Mouse (Mus musculus) heart, embryonic 16.5 days (tissue): ENCODE results near the gene Tap1. TPM values are rescaled to one million over a fixed set of nuclear protein-coding genes. Genes with fewer than 3 reads are reported as not detected.

Experiments
- ATAC-seq: fragments of 200-750 bp; cut with Nextera tagmentation; replicated peaks from 2 replicates; pipeline ENCODE4 v1.8.0; 2017; ENCODE audit warnings: moderate number of reproducible peaks; ENCODE audit not compliant: insufficient read depth, low FRiP score; ENCODE audit errors: extremely low read depth
- H3K27ac ChIP-seq: fragments of 300-500 bp; sonication (generic); 2 replicates; pipeline ENCODE4 v1.5.1; 2014; ENCODE audit warnings: mild to moderate bottlenecking, low read length, control low read depth, moderate library complexity
- H3K27me3 ChIP-seq: fragments of 300-500 bp; sonication (generic); 2 replicates; pipeline ENCODE4 v1.6.1; 2014; ENCODE audit warnings: low read length, mixed read lengths; ENCODE audit not compliant: control insufficient read depth, insufficient read depth
- H3K36me3 ChIP-seq: fragments of 300-500 bp; sonication (generic); 2 replicates; pipeline ENCODE4 v1.6.1; 2014; ENCODE audit not compliant: control insufficient read depth, insufficient read depth
- H3K4me1 ChIP-seq: fragments of 300-500 bp; sonication (generic); 2 replicates; pipeline ENCODE4 v1.6.1; 2014; ENCODE audit warnings: low read length, mixed read lengths; ENCODE audit not compliant: control insufficient read depth, insufficient read depth
- H3K4me2 ChIP-seq: fragments of 300-500 bp; sonication (generic); 2 replicates; pipeline ENCODE4 v1.6.1; 2014; ENCODE audit warnings: low read depth, mild to moderate bottlenecking, control low read depth, low read length
- H3K4me3 ChIP-seq: fragments of 300-500 bp; sonication (generic); 2 replicates; pipeline ENCODE4 v1.5.1; 2014; ENCODE audit warnings: mild to moderate bottlenecking, control low read depth, low read length
- H3K9ac ChIP-seq: fragments of 300-500 bp; sonication (generic); 2 replicates; pipeline ENCODE4 v1.6.1; 2014; ENCODE audit warnings: low read length, control low read depth
- H3K9me3 ChIP-seq: fragments of 300-500 bp; sonication (generic); replicated peaks from 2 replicates; pipeline ENCODE4 v1.6.1; 2016; ENCODE audit warnings: low read length; ENCODE audit not compliant: control insufficient read depth
- WGBS: fragments of 180-500 bp; shearing (Covaris S2); extraction: QIAGEN DNeasy Blood & Tissue Kit; methylation state at CpG from one replicate; pipeline ENCODE4 v1.1.7; 2014; 5-methylcytosine and 5-hydroxymethylcytosine counted together
- polyA plus RNA-seq: library from polyadenylated mRNA; unstranded; fragments of >200 nt; fragmentation: Nextera tagmentation; extraction: Ambion mirVana; gene quantifications from 2 replicates; pipeline ENCODE4 v1.2.1, GENCODE M21; 2015

Gene Tap1
- polyA plus RNA-seq, 1 experiment from 2014 or later, result 11.1 TPM

DNA sequence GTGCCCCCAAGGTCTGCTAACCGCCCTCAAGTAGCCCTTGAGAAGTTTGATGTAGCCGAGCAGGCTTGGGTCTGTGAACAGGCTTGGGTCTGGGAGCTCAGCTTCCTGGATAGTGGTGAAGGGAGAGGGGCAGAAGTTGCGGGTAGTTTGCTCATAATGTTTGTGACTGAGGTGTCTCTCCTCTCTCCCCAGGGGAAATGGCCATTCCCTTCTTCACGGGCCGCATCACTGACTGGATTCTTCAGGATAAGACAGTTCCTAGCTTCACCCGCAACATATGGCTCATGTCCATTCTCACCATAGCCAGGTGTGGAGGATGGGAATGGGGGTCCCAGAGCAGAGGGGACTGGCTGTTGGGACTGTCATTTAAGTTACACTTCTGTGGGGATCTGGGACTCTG is 1.6 kb downstream of the Tap1 start:
- 76% methylated on average over 6 of the region's 6 CpGs for WGBS
- H3K4me2 ChIP-seq, result 0 out of 2 replicates have a peak overlapping the region, but pooled peaks have one; percentile 19
- no peak overlapping the region for H3K27ac ChIP-seq
- H3K9me3 ChIP-seq, result no peaks in the 10 kb centered on the region
- no peak for ATAC-seq
- H3K4me1 ChIP-seq, result peaks cover 7% of the 10 kb centered on the region
- H3K4me3 ChIP-seq, result no peak overlapping the region
- H3K36me3 ChIP-seq, result no peaks in the 10 kb centered on the region
- peaks cover 45% of the 10 kb centered on the region for H3K27me3 ChIP-seq
- H3K9ac ChIP-seq, result no peak overlapping the region

DNA sequence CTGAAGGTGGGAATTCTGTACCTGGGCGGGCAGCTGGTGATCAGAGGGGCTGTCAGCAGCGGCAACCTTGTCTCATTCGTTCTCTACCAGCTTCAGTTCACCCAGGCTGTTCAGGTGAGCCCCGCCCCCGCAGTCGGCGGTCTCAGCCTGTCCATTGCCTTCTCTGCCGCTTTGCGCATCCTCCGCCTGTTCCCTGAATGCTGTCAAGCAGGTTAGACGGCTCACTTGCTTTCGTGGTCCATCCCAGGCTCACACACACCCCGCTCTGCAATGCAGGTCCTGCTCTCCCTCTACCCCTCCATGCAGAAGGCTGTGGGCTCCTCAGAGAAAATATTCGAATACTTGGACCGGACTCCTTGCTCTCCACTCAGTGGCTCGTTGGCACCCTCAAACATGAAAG is 5.5 kb downstream of the Tap1 start:
- Histone ChIP-seq H3K27ac (no peak overlapping the region), H3K9ac (no peak overlapping the region), H3K4me3 (no peak overlapping the region), H3K4me1 (peaks cover 10% of the 10 kb centered on the region), H3K4me2 (no peak overlapping the region), H3K9me3 (no peaks in the 10 kb centered on the region), H3K27me3 (peaks cover 55% of the 10 kb centered on the region), H3K36me3 (no peaks in the 10 kb centered on the region)
- 28% methylated on average over 16 of the region's 16 CpGs for WGBS
- no peak for ATAC-seq

GRCm38 (mm10) chr17:34193468-34193867 is 6.1 kb downstream of the Tap1 start:
- no peak overlapping the region for H3K4me3 ChIP-seq
- no peaks in the 10 kb centered on the region for H3K36me3 ChIP-seq
- no peak overlapping the region for H3K4me2 ChIP-seq
- no peaks in the 10 kb centered on the region for H3K9me3 ChIP-seq
- no peak overlapping the region for H3K9ac ChIP-seq
- peaks cover 10% of the 10 kb centered on the region; the same call in 1 of the 2 replicates for H3K4me1 ChIP-seq
- no peak overlapping the region for H3K27ac ChIP-seq
- 49% methylated on average over 8 of the region's 8 CpGs for WGBS
- peaks cover 57% of the 10 kb centered on the region for H3K27me3 ChIP-seq
- ATAC-seq, result no peak

DNA sequence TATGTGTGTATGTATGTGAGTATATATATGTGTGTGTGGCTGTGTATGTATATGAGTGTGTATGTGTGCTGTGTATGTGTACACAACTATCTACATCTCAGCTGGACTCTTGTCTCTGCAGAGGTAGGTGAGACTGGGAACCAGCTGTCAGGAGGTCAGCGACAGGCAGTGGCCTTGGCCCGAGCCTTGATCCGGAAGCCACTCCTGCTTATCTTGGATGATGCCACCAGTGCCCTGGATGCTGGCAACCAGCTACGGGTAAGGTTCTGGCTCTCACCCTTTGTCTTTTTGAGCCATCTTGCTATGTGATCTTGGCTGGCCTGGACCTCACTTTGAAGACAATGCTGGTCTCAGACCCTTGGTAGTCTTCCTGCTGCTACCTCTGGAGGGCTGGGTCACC is 7.4 kb downstream of the Tap1 start:
- Histone ChIP-seq H3K9ac (no peak overlapping the region), H3K9me3 (no peaks in the 10 kb centered on the region), H3K4me1 (peaks cover 10% of the 10 kb centered on the region; the same call in 1 of the 2 replicates), H3K27ac (no peak overlapping the region), H3K27me3 (peaks cover 60% of the 10 kb centered on the region), H3K4me2 (no peak overlapping the region), H3K4me3 (no peak overlapping the region), H3K36me3 (no peaks in the 10 kb centered on the region)
- WGBS, result 91% methylated on average over 4 of the region's 4 CpGs
- ATAC-seq, result no peak

DNA sequence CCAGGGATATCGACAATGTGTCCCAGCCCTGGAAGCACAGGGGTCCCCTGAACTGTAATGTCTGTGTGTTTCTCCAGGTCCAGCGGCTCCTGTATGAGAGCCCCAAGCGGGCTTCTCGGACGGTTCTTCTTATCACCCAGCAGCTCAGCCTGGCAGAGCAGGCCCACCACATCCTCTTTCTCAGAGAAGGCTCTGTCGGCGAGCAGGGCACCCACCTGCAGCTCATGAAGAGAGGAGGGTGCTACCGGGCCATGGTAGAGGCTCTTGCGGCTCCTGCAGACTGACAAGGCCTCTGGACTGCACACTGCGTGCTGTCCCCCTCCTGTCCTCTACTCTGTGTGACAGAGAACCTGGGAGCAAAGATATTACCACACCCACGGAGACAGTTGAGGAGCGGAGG is 9.1 kb downstream of the Tap1 start:
- WGBS, result 28% methylated on average over 12 of the region's 12 CpGs
- no peak; the same call in 1 of the 2 replicates for ATAC-seq
- H3K4me2 ChIP-seq, result peak overlapping the region; percentile 89; the same call in 1 of the 2 replicates
- no peaks in the 10 kb centered on the region for H3K36me3 ChIP-seq
- H3K4me3 ChIP-seq, result no peak overlapping the region
- H3K9ac ChIP-seq, result no peak overlapping the region; the same call in 1 of the 2 replicates
- peaks cover 55% of the 10 kb centered on the region for H3K27me3 ChIP-seq
- peaks cover 10% of the 10 kb centered on the region; the same call in 1 of the 2 replicates for H3K4me1 ChIP-seq
- no peaks in the 10 kb centered on the region for H3K9me3 ChIP-seq
- peak overlapping the region; percentile 62 for H3K27ac ChIP-seq

GRCm38 (mm10) chr17:34196941-34197894 is 9.9 kb downstream of the Tap1 start, which contains the start of gene Psmb8:
Gene Psmb8 (plus strand): TSS chr17:34197721.
- WGBS, result 4% methylated on average over 41 of the region's 41 CpGs
- no peaks in the 10 kb centered on the region for H3K36me3 ChIP-seq

GRCm38 (mm10) chr17:34197904-34198520 is 10.7 kb downstream of the Tap1 start:
- Histone ChIP-seq H3K27me3 (peaks cover 50% of the 10 kb centered on the region), H3K9ac (peak overlapping the region; percentile 75), H3K4me1 (peaks cover 10% of the 10 kb centered on the region; the same call in 1 of the 2 replicates), H3K4me3 (peak overlapping the region; percentile 69), H3K4me2 (peak overlapping the region; percentile 89), H3K9me3 (no peaks in the 10 kb centered on the region), H3K36me3 (no peaks in the 10 kb centered on the region), H3K27ac (no peak overlapping the region)
- 3% methylated on average over 32 of the region's 32 CpGs for WGBS
- ATAC-seq, result peak; percentile 39; the same call in 1 of the 2 replicates

More at GRCm38 (mm10) chr17:34196941-34197894, 9.9 kb downstream of the Tap1 start, which contains the start of gene Psmb8:
- no peaks in the 10 kb centered on the region for H3K9me3 ChIP-seq
- H3K4me1 ChIP-seq, result peaks cover 10% of the 10 kb centered on the region; the same call in 1 of the 2 replicates
- H3K27ac ChIP-seq, result peak within 1 kb of the TSS; percentile 62
- H3K27me3 ChIP-seq, result peaks cover 52% of the 10 kb centered on the region
- peak within 1 kb of the TSS; percentile 75 for H3K9ac ChIP-seq
- peak within 1 kb of the TSS; percentile 69 for H3K4me3 ChIP-seq
- peak; percentile 85 for ATAC-seq
- H3K4me2 ChIP-seq, result peak within 1 kb of the TSS; percentile 89

DNA sequence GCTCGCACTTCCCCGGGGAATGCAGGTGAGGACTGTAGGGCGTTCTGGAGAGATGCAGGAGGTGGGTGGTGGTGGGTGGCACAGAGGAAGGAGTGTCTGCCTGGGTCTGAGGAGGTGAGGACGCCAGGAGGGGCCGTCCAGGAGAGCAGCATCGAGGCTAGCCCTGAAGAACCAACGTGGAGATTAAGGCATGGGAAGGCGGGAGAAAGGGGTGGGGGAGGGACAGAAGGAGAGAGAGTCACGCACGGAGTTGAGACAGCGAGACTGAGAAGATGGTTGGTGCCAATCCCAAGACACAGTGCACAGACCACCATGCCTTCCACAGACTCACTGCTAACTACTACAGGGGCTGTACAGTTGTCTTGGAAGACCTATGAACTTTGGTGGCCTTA is 11.2 kb downstream of the Tap1 start:
- Histone ChIP-seq H3K4me3 (peak overlapping the region; percentile 69), H3K4me2 (peak overlapping the region; percentile 89), H3K27ac (no peak overlapping the region), H3K4me1 (peaks cover 10% of the 10 kb centered on the region; the same call in 1 of the 2 replicates), H3K27me3 (peaks cover 48% of the 10 kb centered on the region), H3K9ac (peak overlapping the region; percentile 75), H3K36me3 (no peaks in the 10 kb centered on the region), H3K9me3 (no peaks in the 10 kb centered on the region)
- 9% methylated on average over 11 of the region's 11 CpGs for WGBS
- ATAC-seq, result no peak
